Mouse (Mus musculus): ENCODE data around the gene Apol9b. TPM values are rescaled to one million over a fixed set of nuclear protein-coding genes. Genes with fewer than 3 reads are reported as not detected.

Apol9b gene
- polyA plus RNA-seq, 1 experiment from 2014 or later, result 0.41 TPM

DNA sequence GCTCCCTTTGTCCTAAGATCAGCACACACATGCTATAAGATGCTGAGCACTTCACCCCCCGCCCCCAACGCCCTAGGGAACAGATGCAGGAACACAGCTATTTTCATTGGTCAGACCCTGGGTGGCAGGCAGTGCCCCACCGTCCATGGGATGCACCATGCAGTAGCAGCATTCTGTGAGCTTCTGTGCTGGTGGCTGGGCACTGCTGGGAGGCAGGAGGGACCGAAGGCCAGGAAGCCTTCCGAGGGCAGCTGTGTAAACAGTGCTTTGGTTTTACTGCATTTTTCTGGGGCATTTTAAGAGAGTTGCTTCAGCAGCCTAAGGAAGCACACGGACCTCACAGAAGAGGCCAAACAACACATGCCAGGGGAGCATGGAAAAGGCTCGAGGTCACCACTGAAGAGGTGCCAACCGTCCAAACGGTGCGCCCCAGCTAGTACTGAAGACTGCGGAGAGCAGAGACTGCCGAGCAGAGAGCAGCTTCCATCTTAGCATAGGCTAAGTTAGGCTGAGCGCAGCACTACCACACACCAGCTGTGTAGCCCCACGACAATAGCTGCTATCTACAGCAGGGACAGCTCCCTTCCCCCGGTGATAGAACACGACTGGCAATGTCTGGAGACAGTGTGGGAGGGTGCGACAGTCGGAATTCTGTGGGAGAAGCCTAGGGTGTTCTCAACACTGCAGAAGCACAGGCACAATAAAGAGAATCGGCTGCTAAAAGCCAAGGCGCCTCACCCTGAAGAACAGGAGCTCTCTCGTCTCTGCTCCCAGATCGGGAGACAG lies 55.4 kb downstream of the Apol9b start:
- 73% methylated on average over 22 of the region's 22 CpGs for WGBS
- Histone ChIP-seq H3K27ac (replicated peaks) (no peak overlapping the region), H3K4me2 (replicated peaks) (no peak overlapping the region), H3K4me1 (no peaks in the 10 kb centered on the region), H3K4me3 (replicated peaks) (no peak overlapping the region), H3K9me3 (replicated peaks) (no peaks in the 10 kb centered on the region), H3K27me3 (no peaks in the 10 kb centered on the region), H3K36me3 (peaks cover 96% of the 10 kb centered on the region), H3K9ac (no peak overlapping the region)
- ATAC-seq (ENCODE audit: insufficient number of reproducible peaks, low FRiP score, low TSS enrichment, low read depth), result no peak

DNA sequence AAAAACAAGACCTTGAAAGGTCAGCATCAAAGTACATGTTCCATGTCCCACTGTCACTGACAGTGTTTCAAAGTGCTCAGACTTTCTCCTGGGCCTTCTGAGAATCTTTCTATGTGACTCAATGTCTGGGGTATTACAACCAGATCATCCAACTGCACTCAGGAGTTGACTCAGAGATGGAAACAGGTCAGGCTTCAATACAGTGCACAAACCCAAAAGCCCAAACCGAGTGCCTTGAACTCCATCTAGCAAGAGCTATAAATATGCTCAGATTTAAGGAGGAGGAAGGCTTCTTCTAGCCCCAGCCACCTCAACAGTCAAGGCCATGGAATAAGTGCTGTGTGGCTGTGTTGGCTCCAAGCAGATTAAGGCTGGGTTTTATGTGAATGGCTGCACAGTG lies 57.0 kb downstream of the Apol9b start:
- no peaks in the 10 kb centered on the region for H3K27me3 ChIP-seq
- ATAC-seq (ENCODE audit: insufficient number of reproducible peaks, low FRiP score, low TSS enrichment, low read depth), result no peak
- no peaks in the 10 kb centered on the region for H3K9me3 ChIP-seq (replicated peaks)
- WGBS, result 77% methylated on average over 1 of the region's 1 CpGs
- H3K36me3 ChIP-seq, result peaks cover 96% of the 10 kb centered on the region
- H3K27ac ChIP-seq (replicated peaks), result no peak overlapping the region
- no peak overlapping the region for H3K9ac ChIP-seq
- H3K4me2 ChIP-seq (replicated peaks), result no peak overlapping the region
- H3K4me1 ChIP-seq, result no peaks in the 10 kb centered on the region
- no peak overlapping the region for H3K4me3 ChIP-seq (replicated peaks)

Other genes starting within 250 kb of the Apol9b start
- not detected in 2 replicates for gene Apol11a, start 220.8 kb upstream of the Apol9b start, polyA plus RNA-seq (2015; fragmentation: Nextera tagmentation; extraction: Ambion mirVana)
- not detected in 2 replicates for gene Apol7c, start 195.7 kb upstream of the Apol9b start, polyA plus RNA-seq (2015; fragmentation: Nextera tagmentation; extraction: Ambion mirVana)
- not detected in 2 replicates for gene 1700025B11Rik, start 167.1 kb upstream of the Apol9b start, polyA plus RNA-seq (2015; fragmentation: Nextera tagmentation; extraction: Ambion mirVana)
- 0.17 and 0.18 TPM in 2 replicates for gene Apol10b, start 132.9 kb upstream of the Apol9b start, polyA plus RNA-seq (2015; fragmentation: Nextera tagmentation; extraction: Ambion mirVana)
- not detected in 2 replicates for gene Gm36245, start 129.8 kb upstream of the Apol9b start, polyA plus RNA-seq (2015; fragmentation: Nextera tagmentation; extraction: Ambion mirVana)
- 0.13 TPM in 1 of 2 replicates, not detected in the other for gene Apol11b, start 85.8 kb upstream of the Apol9b start, polyA plus RNA-seq (2015; fragmentation: Nextera tagmentation; extraction: Ambion mirVana)
- gene Apol7e, start 30.2 kb upstream of the Apol9b start, polyA plus RNA-seq (2015; fragmentation: Nextera tagmentation; extraction: Ambion mirVana), result not detected in 2 replicates
- 0.08 and 0.18 TPM in 2 replicates for gene Apol8, start 28.0 kb downstream of the Apol9b start, polyA plus RNA-seq (2015; fragmentation: Nextera tagmentation; extraction: Ambion mirVana)
- gene Myh9, start 113.1 kb downstream of the Apol9b start, polyA plus RNA-seq (2015; fragmentation: Nextera tagmentation; extraction: Ambion mirVana), result 41.1 and 41.7 TPM in 2 replicates
- 225 and 235 TPM in 2 replicates for gene Txn2, start 200.0 kb downstream of the Apol9b start, polyA plus RNA-seq (2015; fragmentation: Nextera tagmentation; extraction: Ambion mirVana)
- gene Foxred2, start 227.7 kb downstream of the Apol9b start, polyA plus RNA-seq (2015; fragmentation: Nextera tagmentation; extraction: Ambion mirVana), result 4.9 and 6.1 TPM in 2 replicates
- 177 and 186 TPM in 2 replicates for gene Eif3d, start 241.8 kb downstream of the Apol9b start, polyA plus RNA-seq (2015; fragmentation: Nextera tagmentation; extraction: Ambion mirVana)

Data from embryonic facial prominence, embryonic 15.5 days (tissue).